Mouse (Mus musculus): Measurements from ENCODE around the gene Fgl2.
"Not testable (repeated sequence)": the region's sequence is repeated elsewhere in the genome, so short reads cannot be mapped to it uniquely, and the experiment has no call there.

The Fgl2 gene

GRCm38 (mm10) chr5:21372493-21373179, at the start of gene Fgl2:
Gene Fgl2 (plus strand): TSS chr5:21372642.
- DNase-seq (ENCODE audit: low read depth in 1 of 2, low spot score in 2 of 2) = peak in 1 of 2 experiments; percentile 49

GRCm38 (mm10) chr5:21326494-21326893, 45.9 kb upstream of the Fgl2 start:
- DNase-seq (ENCODE audit: low read depth in 1 of 2, low spot score in 2 of 2) = peak; percentile 39 to 76

GRCm38 (mm10) chr5:21328560-21328959, 43.9 kb upstream of the Fgl2 start:
- DNase-seq (ENCODE audit: low read depth in 1 of 2, low spot score in 2 of 2) = no peak

GRCm38 (mm10) chr5:21329672-21330665, 42.5 kb upstream of the Fgl2 start:
- DNase-seq (ENCODE audit: low read depth in 1 of 2, low spot score in 2 of 2) = no peak

- DNase-seq (ENCODE audit: low read depth in 1 of 2, low spot score in 2 of 2) = no peak
These were observed 40.8 kb upstream of the Fgl2 start for GRCm38 (mm10) chr5:21331656-21332055.

GRCm38 (mm10) chr5:21332119-21332518, 40.3 kb upstream of the Fgl2 start:
- DNase-seq (ENCODE audit: low read depth in 1 of 2, low spot score in 2 of 2) = peak; percentile 14 to 18

GRCm38 (mm10) chr5:21342265-21342664, 30.2 kb upstream of the Fgl2 start:
- DNase-seq (ENCODE audit: low read depth in 1 of 2, low spot score in 2 of 2) = not testable (repeated sequence)

- DNase-seq (ENCODE audit: low read depth in 1 of 2, low spot score in 2 of 2) = no peak
These were observed 24.1 kb upstream of the Fgl2 start for GRCm38 (mm10) chr5:21348366-21348765.

GRCm38 (mm10) chr5:21351678-21352077, 20.8 kb upstream of the Fgl2 start:
- no peak for DNase-seq (ENCODE audit: low read depth in 1 of 2, low spot score in 2 of 2)

GRCm38 (mm10) chr5:21358648-21359047, 13.8 kb upstream of the Fgl2 start:
- DNase-seq (ENCODE audit: low read depth in 1 of 2, low spot score in 2 of 2) = no peak

- DNase-seq (ENCODE audit: low read depth in 1 of 2, low spot score in 2 of 2) = no peak
These were observed 9.1 kb upstream of the Fgl2 start for GRCm38 (mm10) chr5:21363343-21363742.

- no peak for DNase-seq (ENCODE audit: low read depth in 1 of 2, low spot score in 2 of 2)
These were observed 5.9 kb upstream of the Fgl2 start for GRCm38 (mm10) chr5:21366338-21367053.

- DNase-seq (ENCODE audit: low read depth in 1 of 2, low spot score in 2 of 2) = no peak
These were observed 4.9 kb upstream of the Fgl2 start for GRCm38 (mm10) chr5:21367514-21367913.

- no peak for DNase-seq (ENCODE audit: low read depth in 1 of 2, low spot score in 2 of 2)
These were observed 2.1 kb upstream of the Fgl2 start for GRCm38 (mm10) chr5:21370218-21370947.

GRCm38 (mm10) chr5:21371920-21372319, 522 bp upstream of the Fgl2 start:
- no peak for DNase-seq (ENCODE audit: low read depth in 1 of 2, low spot score in 2 of 2)

GRCm38 (mm10) chr5:21373180-21373518, 707 bp downstream of the Fgl2 start:
- DNase-seq (ENCODE audit: low read depth in 1 of 2, low spot score in 2 of 2) = no peak

- DNase-seq (ENCODE audit: low read depth in 1 of 2, low spot score in 2 of 2) = no peak
These were observed 4.5 kb downstream of the Fgl2 start for GRCm38 (mm10) chr5:21376935-21377334.

GRCm38 (mm10) chr5:21378397-21378796, 6.0 kb downstream of the Fgl2 start:
- DNase-seq (ENCODE audit: low read depth in 1 of 2, low spot score in 2 of 2) = no peak

- no peak for DNase-seq (ENCODE audit: low read depth in 1 of 2, low spot score in 2 of 2)
These were observed 9.5 kb downstream of the Fgl2 start for GRCm38 (mm10) chr5:21381986-21382385.

- DNase-seq (ENCODE audit: low read depth in 1 of 2, low spot score in 2 of 2) = no peak
These were observed 10.2 kb downstream of the Fgl2 start for GRCm38 (mm10) chr5:21382678-21383077.

Measured in monocyte, adult 2 months (primary cell).